Mouse (Mus musculus) hindbrain, embryonic 15.5 days (tissue): ENCODE results near the gene Apoe. TPM values are rescaled to one million over a fixed set of nuclear protein-coding genes. Genes with fewer than 3 reads are reported as not detected.
A peak's percentile ranks its signal among the peaks of the same experiment; 100 is the strongest.

Source experiments
- ATAC-seq: fragments of 200-750 bp; cut with Nextera tagmentation; 2 replicates; pipeline ENCODE4 v1.8.0; 2017; ENCODE audit warnings: low read depth, moderate number of reproducible peaks, moderate TSS enrichment; ENCODE audit not compliant: low FRiP score
- H3K27ac ChIP-seq: fragments of 300-500 bp; sonication (generic); replicated peaks from 2 replicates; pipeline ENCODE4 v1.5.1; 2015; ENCODE audit warnings: mild to moderate bottlenecking, inconsistent platforms
- H3K27me3 ChIP-seq: fragments of 300-500 bp; sonication (generic); 2 replicates; pipeline ENCODE4 v1.6.1; 2015; ENCODE audit warnings: control low read depth, inconsistent platforms
- H3K36me3 ChIP-seq: fragments of 300-500 bp; sonication (generic); 2 replicates; pipeline ENCODE4 v1.6.1; 2015; ENCODE audit warnings: control low read depth, inconsistent platforms
- H3K4me1 ChIP-seq: fragments of 300-500 bp; sonication (generic); replicated peaks from 2 replicates; pipeline ENCODE4 v1.6.1; 2015; ENCODE audit warnings: control low read depth, inconsistent platforms
- H3K4me2 ChIP-seq: fragments of 300-500 bp; sonication (generic); 2 replicates; pipeline ENCODE4 v1.6.1; 2015; ENCODE audit warnings: moderate library complexity, mild to moderate bottlenecking, inconsistent platforms
- H3K4me3 ChIP-seq: fragments of 300-500 bp; sonication (generic); 2 replicates; pipeline ENCODE4 v1.5.1; 2015; ENCODE audit warnings: mild to moderate bottlenecking, inconsistent platforms
- H3K9ac ChIP-seq: fragments of 300-500 bp; sonication (generic); 2 replicates; pipeline ENCODE4 v1.6.1; 2015; ENCODE audit warnings: inconsistent platforms
- H3K9me3 ChIP-seq: fragments of 300-500 bp; sonication (generic); 2 replicates; pipeline ENCODE4 v1.6.1; 2016; ENCODE audit warnings: control low read depth, inconsistent platforms
- whole genome bisulfite sequencing: fragments of 180-500 bp; shearing (Covaris S2); methylation state at CpG from one replicate; pipeline ENCODE4 v1.1.7; 2015; 5-methylcytosine and 5-hydroxymethylcytosine counted together
- polyA plus RNA-seq: library from polyadenylated mRNA; unstranded; fragments of >200 nt; fragmentation: Nextera tagmentation; extraction: Ambion mirVana; gene quantifications from 2 replicates; pipeline ENCODE4 v1.2.1, GENCODE M21; 2015

Gene Apoe
- polyA plus RNA-seq, 1 experiment from 2014 or later, result 624 TPM

DNA sequence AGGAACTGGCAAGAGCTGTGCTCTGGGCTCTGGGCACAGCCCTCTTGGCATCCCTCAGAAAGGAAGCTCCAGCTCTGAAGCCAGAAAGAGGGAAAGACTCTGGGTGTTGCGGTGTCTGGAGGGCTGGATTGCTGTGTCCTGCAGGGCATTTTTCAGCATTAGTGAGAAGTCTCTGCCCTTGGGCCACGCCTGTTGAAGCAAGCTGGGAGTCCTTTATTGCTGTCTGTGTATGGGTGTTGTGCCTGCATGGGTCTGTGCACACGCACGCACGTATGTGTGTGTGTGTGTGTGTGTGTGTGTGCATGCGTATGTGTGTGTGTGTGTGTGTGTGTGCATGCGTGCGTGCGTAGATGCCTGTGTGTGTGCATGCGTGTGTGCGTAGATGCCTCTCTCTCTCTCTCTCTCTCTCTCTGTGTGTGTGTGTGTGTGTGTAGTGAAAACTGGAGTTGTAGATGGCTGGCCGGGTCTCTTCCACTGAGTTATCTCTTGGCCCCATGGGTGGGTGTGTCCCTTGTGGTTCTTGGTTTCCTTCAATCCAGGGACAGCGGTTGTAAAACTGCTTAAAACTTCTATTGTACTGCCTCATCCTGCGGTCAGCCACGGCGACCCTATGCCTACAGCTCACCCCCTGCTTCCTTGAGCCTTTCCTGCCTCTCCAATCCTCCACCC is 37.5 kb upstream of the Apoe start:
- Histone ChIP-seq H3K4me2 (no peak overlapping the region), H3K27me3 (no peaks in the 10 kb centered on the region), H3K36me3 (peaks cover 42% of the 10 kb centered on the region), H3K4me3 (no peak overlapping the region), H3K9ac (no peak overlapping the region), H3K27ac (no peak overlapping the region), H3K9me3 (no peaks in the 10 kb centered on the region), H3K4me1 (peaks cover 1% of the 10 kb centered on the region; the same call in 1 of the 2 replicates)
- no peak for ATAC-seq
- WGBS, result 92% methylated on average over 16 of the region's 16 CpGs

DNA sequence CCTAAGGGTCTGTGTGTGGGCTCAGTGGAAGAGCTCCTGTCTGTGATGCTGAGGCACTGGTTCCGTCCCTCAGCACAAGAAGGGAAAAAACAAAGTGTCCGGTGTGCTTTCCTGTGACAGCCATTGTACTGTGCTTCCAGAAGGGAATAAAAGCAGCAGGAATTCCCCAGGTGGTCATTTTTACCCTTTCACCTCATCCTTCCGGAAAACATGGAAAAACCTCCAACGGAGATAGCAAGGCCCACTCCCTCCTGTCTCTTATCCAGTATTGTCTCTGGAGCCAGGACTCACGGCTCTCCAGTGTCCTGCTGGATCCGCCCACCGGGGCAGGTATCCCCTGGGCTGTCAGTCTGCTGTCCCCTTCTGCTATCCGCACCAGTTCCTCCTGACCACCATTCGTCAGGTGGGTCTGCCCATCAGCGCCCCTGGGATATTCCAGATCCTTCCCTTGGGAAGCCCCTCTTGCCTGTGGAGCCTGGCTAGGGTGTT is 35.2 kb upstream of the Apoe start:
- 89% methylated on average over 10 of the region's 10 CpGs for WGBS
- no peaks in the 10 kb centered on the region for H3K9me3 ChIP-seq
- H3K4me3 ChIP-seq, result no peak overlapping the region
- H3K27ac ChIP-seq, result no peak overlapping the region
- peaks cover 65% of the 10 kb centered on the region for H3K36me3 ChIP-seq
- H3K9ac ChIP-seq, result no peak overlapping the region
- no peak overlapping the region for H3K4me2 ChIP-seq
- H3K4me1 ChIP-seq, result no peaks in the 10 kb centered on the region
- no peaks in the 10 kb centered on the region for H3K27me3 ChIP-seq
- no peak for ATAC-seq

GRCm38 (mm10) chr7:19726541-19726940 is 27.6 kb upstream of the Apoe start:
- no peak overlapping the region for H3K4me2 ChIP-seq
- WGBS, result 92% methylated on average over 4 of the region's 4 CpGs
- H3K9ac ChIP-seq, result no peak overlapping the region
- no peak for ATAC-seq
- H3K4me3 ChIP-seq, result no peak overlapping the region
- H3K36me3 ChIP-seq, result peaks cover 76% of the 10 kb centered on the region
- no peak overlapping the region for H3K27ac ChIP-seq
- H3K9me3 ChIP-seq, result no peaks in the 10 kb centered on the region
- H3K4me1 ChIP-seq, result no peaks in the 10 kb centered on the region
- no peaks in the 10 kb centered on the region for H3K27me3 ChIP-seq

DNA sequence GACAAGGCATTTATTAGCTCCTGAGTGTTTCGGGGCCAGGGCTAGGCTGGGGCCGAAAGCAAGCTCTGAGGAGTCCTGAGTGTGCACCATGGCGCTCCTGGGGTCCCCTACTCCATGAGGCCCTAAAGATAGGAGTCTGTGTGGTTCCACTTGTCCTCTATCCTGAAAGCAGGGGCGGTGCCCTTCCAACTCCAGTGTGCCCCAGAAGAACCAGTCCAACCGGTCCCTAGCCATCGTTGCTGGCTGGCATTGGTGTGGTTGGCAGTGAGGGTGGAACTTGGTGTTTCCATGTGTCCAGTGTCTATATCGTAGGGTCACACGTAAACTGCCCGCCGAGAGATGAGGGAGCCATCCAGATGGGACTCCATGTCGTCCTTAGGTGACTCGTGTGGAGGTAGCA is 25.2 kb upstream of the Apoe start:
- H3K9me3 ChIP-seq, result no peaks in the 10 kb centered on the region
- H3K4me1 ChIP-seq, result no peaks in the 10 kb centered on the region
- no peak overlapping the region for H3K4me2 ChIP-seq
- no peaks in the 10 kb centered on the region for H3K27me3 ChIP-seq
- H3K36me3 ChIP-seq, result peaks cover 57% of the 10 kb centered on the region
- 96% methylated on average over 12 of the region's 12 CpGs for WGBS
- no peak for ATAC-seq
- no peak overlapping the region for H3K4me3 ChIP-seq
- no peak overlapping the region for H3K27ac ChIP-seq
- no peak overlapping the region for H3K9ac ChIP-seq

GRCm38 (mm10) chr7:19722754-19723195 is 23.8 kb upstream of the Apoe start:
- H3K4me2 ChIP-seq, result no peak overlapping the region
- no peak overlapping the region for H3K4me3 ChIP-seq
- H3K36me3 ChIP-seq, result peaks cover 43% of the 10 kb centered on the region
- H3K9me3 ChIP-seq, result no peaks in the 10 kb centered on the region
- no peak overlapping the region for H3K9ac ChIP-seq
- no peaks in the 10 kb centered on the region for H3K27me3 ChIP-seq
- H3K4me1 ChIP-seq, result no peaks in the 10 kb centered on the region
- no peak overlapping the region for H3K27ac ChIP-seq
- WGBS, result 88% methylated on average over 6 of the region's 6 CpGs
- ATAC-seq, result no peak

DNA sequence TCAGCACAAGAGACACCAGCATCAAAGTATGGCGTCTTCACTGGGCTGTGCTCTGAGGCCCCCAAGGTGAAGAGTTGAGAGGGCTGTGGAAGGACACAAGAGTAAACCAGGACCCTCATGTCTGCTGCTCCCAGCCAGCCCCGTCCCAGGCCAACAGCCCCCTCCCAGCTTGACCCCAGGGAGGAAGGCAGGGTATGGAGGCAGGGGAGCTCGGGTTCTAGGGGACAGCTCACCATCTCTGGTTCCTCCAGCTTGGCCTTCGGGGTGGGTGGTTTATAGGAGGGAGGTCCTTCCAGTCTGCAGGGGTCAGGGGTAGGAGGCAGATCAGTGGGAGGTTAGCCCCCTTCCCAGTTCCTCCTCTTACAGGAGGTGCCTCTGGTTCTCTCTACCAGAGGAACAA is 20.2 kb upstream of the Apoe start:
- Histone ChIP-seq H3K9me3 (no peaks in the 10 kb centered on the region), H3K4me2 (no peak overlapping the region), H3K27me3 (no peaks in the 10 kb centered on the region), H3K4me3 (no peak overlapping the region), H3K36me3 (peaks cover 21% of the 10 kb centered on the region), H3K4me1 (peaks cover 14% of the 10 kb centered on the region), H3K27ac (no peak overlapping the region), H3K9ac (no peak overlapping the region)
- WGBS, result 94% methylated on average over 4 of the region's 4 CpGs
- ATAC-seq, result no peak

GRCm38 (mm10) chr7:19718297-19718952 is 19.4 kb upstream of the Apoe start:
- ATAC-seq, result no peak
- H3K4me1 ChIP-seq, result peaks cover 21% of the 10 kb centered on the region
- H3K27ac ChIP-seq, result no peak overlapping the region
- H3K27me3 ChIP-seq, result no peaks in the 10 kb centered on the region
- no peak overlapping the region for H3K4me2 ChIP-seq
- WGBS, result 93% methylated on average over 5 of the region's 5 CpGs
- no peak overlapping the region for H3K4me3 ChIP-seq
- no peak overlapping the region for H3K9ac ChIP-seq
- peaks cover 17% of the 10 kb centered on the region for H3K36me3 ChIP-seq
- H3K9me3 ChIP-seq, result no peaks in the 10 kb centered on the region

DNA sequence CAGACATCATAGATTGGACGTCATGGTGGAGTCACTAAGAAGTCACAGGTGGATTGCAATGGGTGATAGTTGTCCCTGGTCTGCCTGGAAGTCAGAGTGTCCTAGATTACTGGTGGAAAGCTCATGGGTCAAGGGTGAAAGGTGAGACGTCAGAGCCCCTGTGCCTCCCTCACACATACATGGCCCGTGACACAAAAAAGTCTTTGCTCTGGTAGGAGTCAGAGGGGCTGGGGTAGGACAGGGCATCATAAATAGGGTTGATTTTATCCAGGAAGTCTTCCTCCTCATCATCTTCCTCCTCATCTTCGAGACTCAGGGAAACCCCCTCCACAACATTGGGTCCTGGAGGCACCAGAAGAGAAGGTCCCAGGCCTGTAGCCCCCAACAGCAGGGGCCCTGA is 18.4 kb upstream of the Apoe start:
- ATAC-seq, result no peak
- no peak overlapping the region for H3K4me3 ChIP-seq

GRCm38 (mm10) chr7:19716822-19717221 is 17.8 kb upstream of the Apoe start:
- H3K27me3 ChIP-seq, result no peaks in the 10 kb centered on the region
- H3K4me1 ChIP-seq, result peaks cover 25% of the 10 kb centered on the region
- peak overlapping the region; percentile 35; the same call in 1 of the 2 replicates for H3K4me3 ChIP-seq
- peak overlapping the region; percentile 92 for H3K27ac ChIP-seq
- peak overlapping the region; percentile 56 for H3K4me2 ChIP-seq
- H3K36me3 ChIP-seq, result peaks cover 16% of the 10 kb centered on the region
- ATAC-seq, result no peak
- H3K9me3 ChIP-seq, result no peaks in the 10 kb centered on the region
- WGBS, result 90% methylated on average over 2 of the region's 2 CpGs
- peak overlapping the region; percentile 36; the same call in 1 of the 2 replicates for H3K9ac ChIP-seq

More for the DNA sequence above, 18.4 kb upstream of the Apoe start:
- no peaks in the 10 kb centered on the region for H3K9me3 ChIP-seq
- peaks cover 25% of the 10 kb centered on the region for H3K4me1 ChIP-seq
- H3K9ac ChIP-seq, result no peak overlapping the region
- H3K27me3 ChIP-seq, result no peaks in the 10 kb centered on the region
- no peak overlapping the region for H3K27ac ChIP-seq
- no peak overlapping the region for H3K4me2 ChIP-seq
- WGBS, result 96% methylated on average over 4 of the region's 4 CpGs
- peaks cover 11% of the 10 kb centered on the region for H3K36me3 ChIP-seq

DNA sequence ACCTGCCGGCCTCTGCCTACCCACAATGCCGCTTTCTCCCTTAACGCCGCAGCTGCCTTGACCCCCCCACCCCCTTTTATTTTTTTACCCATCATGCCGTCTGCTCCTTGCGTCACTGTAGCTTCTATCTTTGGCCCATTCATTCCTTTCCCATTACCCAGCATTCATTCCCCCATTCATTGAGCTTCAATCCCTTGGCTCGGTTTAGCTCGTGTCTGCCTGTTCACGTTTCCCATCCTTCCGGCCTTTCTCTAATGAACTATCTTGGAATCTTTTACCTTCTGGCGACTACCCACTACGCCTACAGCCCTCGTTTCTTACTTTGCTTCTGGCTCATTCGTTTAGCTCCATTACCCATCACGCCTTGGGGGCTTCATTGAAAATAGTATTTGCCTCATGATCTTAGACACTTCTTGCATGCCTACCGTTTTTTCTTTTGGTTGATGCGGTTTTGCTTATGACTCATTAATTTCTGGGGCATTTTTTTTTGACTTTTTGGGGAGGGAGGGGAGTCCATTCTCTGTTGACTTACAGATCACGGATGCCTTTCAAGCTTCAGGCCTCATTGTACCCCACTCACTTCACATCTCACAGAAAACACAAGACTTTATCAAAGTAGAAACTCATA is 17.2 kb upstream of the Apoe start:
- Histone ChIP-seq H3K36me3 (peaks cover 16% of the 10 kb centered on the region), H3K4me2 (peak overlapping the region; percentile 56), H3K4me1 (peaks cover 25% of the 10 kb centered on the region), H3K9ac (peak overlapping the region; percentile 36), H3K9me3 (no peaks in the 10 kb centered on the region), H3K27ac (peak overlapping the region; percentile 92), H3K4me3 (peak overlapping the region; percentile 35), H3K27me3 (no peaks in the 10 kb centered on the region)
- no peak for ATAC-seq
- whole genome bisulfite sequencing, result 5% methylated on average over 18 of the region's 18 CpGs

GRCm38 (mm10) chr7:19715239-19716054 is 16.5 kb upstream of the Apoe start, which contains the start of gene Tomm40:
Tomm40 (minus strand) TSS chr7:19715438.
- Histone ChIP-seq H3K9me3 (no peaks in the 10 kb centered on the region), H3K4me3 (peak within 1 kb of the TSS; percentile 66), H3K27me3 (no peaks in the 10 kb centered on the region), H3K4me2 (peak within 1 kb of the TSS; percentile 77), H3K9ac (peak within 1 kb of the TSS; percentile 79), H3K4me1 (peaks cover 25% of the 10 kb centered on the region), H3K27ac (peak within 1 kb of the TSS; percentile 92), H3K36me3 (peaks cover 20% of the 10 kb centered on the region)
- under 1% methylated on average over 58 of the region's 59 CpGs for WGBS
- peak; percentile 99 for ATAC-seq
